Mouse (Mus musculus) heart, postnatal 0 days (tissue): ENCODE data around the gene Gfpt2. TPM values are rescaled to one million over a fixed set of nuclear protein-coding genes. Genes with fewer than 3 reads are reported as not detected.

ENCODE experiments used
- ATAC-seq: fragments of 200-750 bp; cut with Nextera tagmentation; 2 replicates; pipeline ENCODE4 v1.8.0; 2017; ENCODE audit warnings: low read depth, moderate number of reproducible peaks, moderate library complexity; ENCODE audit not compliant: insufficient read depth
- DNase-seq: peaks from one replicate; pipeline ENCODE4 v3.0.0-alpha.2; 2016; ENCODE audit warnings: low spot score
- H3K27ac ChIP-seq: fragments of 300-500 bp; sonication (generic); 2 replicates; pipeline ENCODE4 v1.5.1; 2014; ENCODE audit warnings: low read depth, mild to moderate bottlenecking
- H3K27me3 ChIP-seq: fragments of 300-500 bp; sonication (generic); 2 replicates; pipeline ENCODE4 v1.6.1; 2014; ENCODE audit warnings: low read length, mixed read lengths; ENCODE audit not compliant: control insufficient read depth, insufficient read depth
- H3K36me3 ChIP-seq: fragments of 300-500 bp; sonication (generic); replicated peaks from 2 replicates; pipeline ENCODE4 v1.6.1; 2014; ENCODE audit warnings: low read length, mixed read lengths; ENCODE audit not compliant: control insufficient read depth, insufficient read depth
- H3K4me1 ChIP-seq: fragments of 300-500 bp; sonication (generic); 2 replicates; pipeline ENCODE4 v1.6.1; 2014; ENCODE audit warnings: antibody characterized with exemption; ENCODE audit not compliant: control insufficient read depth, insufficient read depth
- H3K4me2 ChIP-seq: fragments of 300-500 bp; sonication (generic); 2 replicates; pipeline ENCODE4 v1.6.1; 2014; ENCODE audit warnings: low read depth, mild to moderate bottlenecking, low read length, moderate library complexity
- H3K4me3 ChIP-seq: fragments of 300-500 bp; sonication (generic); 2 replicates; pipeline ENCODE4 v1.5.1; 2014; ENCODE audit warnings: low read depth, low read length
- H3K9ac ChIP-seq: fragments of 300-500 bp; sonication (generic); replicated peaks from 2 replicates; pipeline ENCODE4 v1.6.1; 2014; ENCODE audit warnings: low read depth, low read length, mixed read lengths
- H3K9me3 ChIP-seq: fragments of 300-500 bp; sonication (generic); replicated peaks from 2 replicates; pipeline ENCODE4 v1.6.1; 2016; ENCODE audit warnings: low read length; ENCODE audit not compliant: control insufficient read depth
- CTCF ChIP-seq: IDR thresholded peaks from 2 replicates; pipeline ENCODE4 v1.5.1; 2016; ENCODE audit warnings: antibody characterized with exemption, control low read depth, low read depth
- EP300 ChIP-seq: IDR thresholded peaks from 2 replicates; pipeline ENCODE4 v1.6.1; 2016; ENCODE audit warnings: antibody characterized with exemption, low read depth
- WGBS: fragments of 180-500 bp; shearing (Covaris S2); extraction: QIAGEN DNeasy Blood & Tissue Kit; methylation state at CpG from one replicate; pipeline ENCODE4 v1.1.7; 2014; 5-methylcytosine and 5-hydroxymethylcytosine counted together
- polyA plus RNA-seq: library from polyadenylated mRNA; unstranded; fragments of >200 nt; fragmentation: Nextera tagmentation; extraction: Ambion mirVana; gene quantifications from 2 replicates; pipeline ENCODE4 v1.2.1, GENCODE M21; 2015
- total RNA-seq: library from RNA; depleted of rRNA; stranded (reverse); fragments of >200 nt; gene quantifications from 2 replicates; pipeline ENCODE4 v1.2.3, GENCODE M21; 2014; ENCODE audit warnings: low replicate concordance

The Gfpt2 gene
- total and polyA plus RNA-seq, 2 experiments from 2014 or later = 6.1 to 8.5 TPM

DNA sequence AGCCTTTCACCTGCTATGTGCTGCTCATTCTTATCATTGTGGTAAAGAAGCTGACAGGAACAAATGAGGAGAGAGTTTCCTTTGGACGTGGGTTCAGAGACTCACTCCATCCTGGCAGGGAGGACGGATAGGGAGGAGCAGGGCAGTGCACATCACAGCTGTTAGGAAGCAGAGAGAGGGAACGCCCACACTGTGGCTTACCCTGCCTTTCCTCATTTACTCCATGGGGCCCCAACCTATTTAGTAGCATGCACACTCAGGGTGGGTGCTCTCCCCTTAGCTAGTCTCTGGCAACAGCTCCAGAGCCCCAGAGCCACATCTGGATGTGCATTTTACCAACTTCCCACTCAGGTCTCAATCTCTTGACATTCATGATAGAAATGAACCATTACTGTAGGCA, 48.7 kb downstream of the Gfpt2 start:
- no peak overlapping the region for H3K4me2 ChIP-seq
- H3K4me3 ChIP-seq = no peak overlapping the region
- H3K4me1 ChIP-seq = peaks cover 14% of the 10 kb centered on the region; the same call in 1 of the 2 replicates
- H3K9me3 ChIP-seq = no peaks in the 10 kb centered on the region
- DNase-seq (no peak), ATAC-seq (no peak)
- WGBS = 41% methylated on average over 3 of the region's 3 CpGs
- no peaks in the 10 kb centered on the region for H3K36me3 ChIP-seq
- TF ChIP-seq CTCF (no peak), EP300 (no peak)
- no peak overlapping the region for H3K27ac ChIP-seq
- no peak overlapping the region for H3K9ac ChIP-seq
- H3K27me3 ChIP-seq = no peaks in the 10 kb centered on the region

DNA sequence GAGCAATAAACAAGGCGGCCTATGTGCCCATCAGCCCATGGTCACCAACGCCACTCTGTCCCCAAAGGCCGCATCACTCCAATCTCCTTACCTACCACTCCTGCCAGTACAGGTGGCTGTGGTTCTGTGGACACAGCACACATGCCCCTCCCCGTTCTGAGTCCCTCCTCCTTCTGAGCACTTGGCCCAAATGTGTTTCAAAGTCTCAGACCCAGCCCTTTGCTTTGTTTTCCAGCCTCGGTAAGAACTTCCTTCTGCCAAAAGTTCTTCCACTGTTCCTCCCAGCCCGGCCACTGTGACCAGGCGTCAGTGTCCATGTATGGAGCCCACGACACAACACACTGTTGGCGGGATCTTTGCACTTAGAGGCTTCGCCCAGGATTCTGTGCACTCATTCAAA, 50.3 kb downstream of the Gfpt2 start:
- TF ChIP-seq CTCF (no peak), EP300 (no peak)
- H3K27me3 ChIP-seq = no peaks in the 10 kb centered on the region
- no peak overlapping the region for H3K27ac ChIP-seq
- ATAC-seq = no peak
- H3K4me1 ChIP-seq = peaks cover 24% of the 10 kb centered on the region
- H3K9me3 ChIP-seq = no peaks in the 10 kb centered on the region
- H3K4me2 ChIP-seq = no peak overlapping the region
- no peak overlapping the region for H3K4me3 ChIP-seq
- H3K36me3 ChIP-seq = no peaks in the 10 kb centered on the region
- DNase-seq = no peak
- no peak overlapping the region for H3K9ac ChIP-seq
- 87% methylated on average over 10 of the region's 10 CpGs for WGBS

DNA sequence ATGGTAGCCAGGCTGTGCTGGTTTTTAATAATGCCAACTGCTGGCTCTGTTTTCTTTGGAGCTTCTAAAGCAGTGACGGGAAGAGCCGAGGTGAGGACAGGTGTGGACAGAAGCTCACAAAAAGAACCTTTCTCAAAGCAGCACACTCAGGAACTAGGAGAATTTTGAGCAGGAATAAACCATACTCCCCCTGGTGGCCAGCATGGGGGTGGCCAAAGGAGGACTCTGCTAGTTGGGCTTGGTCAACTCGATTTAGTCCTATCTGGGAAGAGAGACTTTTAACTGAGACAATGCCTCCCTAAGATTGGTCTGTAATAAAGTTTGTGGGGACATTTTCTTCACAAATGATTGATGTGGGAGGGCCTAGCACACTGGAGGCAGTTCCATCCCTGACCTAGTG, 51.0 kb downstream of the Gfpt2 start:
- no peak for TF ChIP-seq EP300
- peak; percentile 77 for TF ChIP-seq CTCF
- DNase-seq (peak; percentile 62), ATAC-seq (no peak)
- no peak overlapping the region for H3K4me3 ChIP-seq
- H3K9ac ChIP-seq = no peak overlapping the region
- H3K4me1 ChIP-seq = peaks cover 24% of the 10 kb centered on the region
- 25% methylated on average over 3 of the region's 3 CpGs for WGBS
- H3K4me2 ChIP-seq = no peak overlapping the region
- 0 out of 2 replicates have a peak, but pooled peaks cover 4% of the 10 kb centered on the region for H3K36me3 ChIP-seq
- H3K27me3 ChIP-seq = no peaks in the 10 kb centered on the region
- H3K27ac ChIP-seq = no peak overlapping the region
- H3K9me3 ChIP-seq = no peaks in the 10 kb centered on the region

DNA sequence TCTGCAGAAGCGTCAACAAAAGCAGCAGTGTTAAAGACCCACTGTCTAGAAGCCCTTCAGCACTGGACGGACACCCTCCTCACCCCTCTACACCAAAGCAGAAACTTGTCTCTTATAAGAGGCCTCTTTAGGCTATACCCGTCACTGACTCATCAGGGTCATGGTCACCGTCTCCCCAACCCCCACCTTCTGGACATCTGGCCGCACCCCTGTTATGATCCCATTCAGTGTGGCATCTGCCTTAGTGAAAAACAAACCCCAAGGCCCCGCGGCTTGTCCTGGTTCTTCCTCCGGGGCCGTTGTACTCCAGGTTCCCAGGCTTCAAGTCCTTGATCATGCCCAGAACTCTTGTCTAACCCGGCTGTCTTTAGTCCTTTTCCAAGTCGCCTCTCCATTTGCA, 52.0 kb downstream of the Gfpt2 start:
- WGBS = 28% methylated on average over 11 of the region's 11 CpGs
- DNase-seq = no peak

DNA sequence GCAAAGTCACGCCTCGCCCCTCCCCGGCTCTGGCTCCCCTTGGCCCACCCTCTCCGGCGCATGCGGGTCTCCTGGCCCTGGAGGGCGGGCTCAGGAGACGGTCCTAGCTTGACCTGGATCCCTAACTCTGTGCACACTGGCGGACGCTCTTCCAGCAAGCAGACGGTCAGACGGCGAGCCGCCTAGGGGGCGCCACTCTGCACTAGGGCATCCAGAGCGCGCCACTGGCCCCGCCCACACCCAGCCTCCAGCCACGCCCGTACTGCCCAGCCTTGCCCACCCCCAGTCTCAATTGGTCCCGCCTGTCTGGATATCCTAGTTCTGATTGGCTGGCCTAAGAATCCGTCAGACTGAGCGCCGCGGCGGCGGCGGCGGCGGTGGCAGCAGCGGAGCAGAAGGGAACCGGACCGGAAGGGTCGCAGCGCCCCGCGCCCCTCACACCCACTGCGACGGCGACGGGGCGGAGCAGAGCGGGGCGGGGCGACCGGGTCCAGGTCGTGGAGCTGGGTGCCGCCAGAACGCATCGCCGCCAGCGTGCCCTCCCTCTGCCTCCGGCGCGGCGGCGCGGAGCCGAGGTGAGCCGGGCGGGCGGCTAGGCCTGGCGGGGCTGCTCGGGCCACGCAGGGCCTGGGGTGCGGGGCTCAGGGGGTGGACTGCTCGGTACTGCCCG, 52.6 kb downstream of the Gfpt2 start, which contains the start of gene Mapk9:
Gene Mapk9 (plus strand): TSS at position 351 of the 670 bp plus-strand sequence.
- H3K27me3 ChIP-seq = no peaks in the 10 kb centered on the region
- H3K4me2 ChIP-seq = peak within 1 kb of the TSS; percentile 71
- H3K36me3 ChIP-seq = 0 out of 2 replicates have a peak, but pooled peaks cover 4% of the 10 kb centered on the region
- TF ChIP-seq EP300 (no peak), CTCF (peak; percentile 74)
- ATAC-seq = peak; percentile 98
- H3K9ac ChIP-seq = peak within 1 kb of the TSS; percentile 90
- peak within 1 kb of the TSS; percentile 85 for H3K27ac ChIP-seq
- H3K4me3 ChIP-seq = peak within 1 kb of the TSS; percentile 81
- under 1% methylated on average over 62 of the region's 68 CpGs for WGBS
- DNase-seq = peak; percentile 97
- peaks cover 21% of the 10 kb centered on the region for H3K4me1 ChIP-seq
- H3K9me3 ChIP-seq = no peaks in the 10 kb centered on the region

More for the DNA sequence above, 52.0 kb downstream of the Gfpt2 start:
- TF ChIP-seq CTCF (no peak), EP300 (no peak)
- Histone ChIP-seq H3K4me1 (peaks cover 21% of the 10 kb centered on the region), H3K9ac (peak overlapping the region; percentile 35), H3K27ac (peak overlapping the region; percentile 53), H3K4me3 (peak overlapping the region; percentile 81), H3K27me3 (no peaks in the 10 kb centered on the region), H3K9me3 (no peaks in the 10 kb centered on the region), H3K36me3 (0 out of 2 replicates have a peak, but pooled peaks cover 4% of the 10 kb centered on the region), H3K4me2 (peak overlapping the region; percentile 71)
- peak; percentile 0; the same call in 1 of the 2 replicates for ATAC-seq
